Mouse (Mus musculus) hindbrain, embryonic 10.5 days (tissue): ENCODE data around the gene Hras. TPM values are rescaled to one million over a fixed set of nuclear protein-coding genes. Genes with fewer than 3 reads are reported as not detected.
A peak's percentile ranks its signal among the peaks of the same experiment; 100 is the strongest.

ENCODE experiments used
- DNase-seq: peaks from one replicate; pipeline ENCODE4 v3.0.0-alpha.2; 2017; ENCODE audit warnings: low spot score
- H3K27ac ChIP-seq: fragments of 300-500 bp; sonication (generic); 2 replicates; pipeline ENCODE4 v1.5.1; 2016; ENCODE audit warnings: mild to moderate bottlenecking, moderate library complexity
- H3K27me3 ChIP-seq: fragments of 300-500 bp; sonication (generic); 2 replicates; pipeline ENCODE4 v1.6.1; 2016; ENCODE audit warnings: mild to moderate bottlenecking; ENCODE audit not compliant: poor library complexity, insufficient read depth, severe bottlenecking
- H3K36me3 ChIP-seq: fragments of 300-500 bp; sonication (generic); 2 replicates; pipeline ENCODE4 v1.6.1; 2016; ENCODE audit warnings: mild to moderate bottlenecking, moderate library complexity
- H3K4me1 ChIP-seq: fragments of 300-500 bp; sonication (generic); replicated peaks from 2 replicates; pipeline ENCODE4 v1.6.1; 2016; ENCODE audit warnings: mild to moderate bottlenecking
- H3K4me3 ChIP-seq: fragments of 300-500 bp; sonication (generic); 2 replicates; pipeline ENCODE4 v1.5.1; 2016; ENCODE audit warnings: mild to moderate bottlenecking, moderate library complexity
- H3K9me3 ChIP-seq: fragments of 300-500 bp; sonication (generic); 2 replicates; pipeline ENCODE4 v1.6.1; 2016; ENCODE audit warnings: mild to moderate bottlenecking, moderate library complexity
- WGBS: fragments of 180-500 bp; shearing (Covaris S2); methylation state at CpG from one replicate; pipeline ENCODE4 v1.1.7; 2016; 5-methylcytosine and 5-hydroxymethylcytosine counted together
- polyA plus RNA-seq: library from polyadenylated mRNA; unstranded; fragments of >200 nt; fragmentation: Nextera tagmentation; extraction: Ambion mirVana; gene quantifications from 2 replicates; pipeline ENCODE4 v1.2.1, GENCODE M21; 2016

The Hras gene
- polyA plus RNA-seq, 1 experiment from 2014 or later = 115 TPM

DNA sequence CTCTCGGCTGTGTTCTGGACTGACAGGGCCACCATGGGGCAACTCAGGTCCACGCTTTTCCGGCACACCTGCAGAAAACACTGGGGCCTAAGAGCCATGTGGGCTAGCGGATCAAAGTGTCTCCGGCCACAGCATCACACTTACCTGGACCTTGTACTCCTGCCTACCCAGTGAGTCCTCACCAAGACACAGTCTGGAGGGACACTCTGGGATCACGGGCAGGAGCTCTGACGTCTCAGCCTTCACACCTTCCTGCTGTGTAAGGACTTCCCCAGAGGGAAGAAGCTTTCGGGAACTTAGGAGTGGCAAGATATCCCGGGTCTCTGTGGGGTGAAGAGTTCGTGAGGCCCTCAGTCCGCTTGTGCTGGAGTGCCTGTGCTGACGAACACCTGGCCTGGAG is 16.3 kb upstream of the Hras start:
- Histone ChIP-seq H3K4me1 (peaks cover 46% of the 10 kb centered on the region), H3K9me3 (no peaks in the 10 kb centered on the region), H3K36me3 (peaks cover 8% of the 10 kb centered on the region; the same call in 1 of the 2 replicates), H3K27me3 (no peaks in the 10 kb centered on the region), H3K4me3 (no peak overlapping the region), H3K27ac (no peak overlapping the region)
- no peak for DNase-seq
- 88% methylated on average over 12 of the region's 12 CpGs for WGBS

DNA sequence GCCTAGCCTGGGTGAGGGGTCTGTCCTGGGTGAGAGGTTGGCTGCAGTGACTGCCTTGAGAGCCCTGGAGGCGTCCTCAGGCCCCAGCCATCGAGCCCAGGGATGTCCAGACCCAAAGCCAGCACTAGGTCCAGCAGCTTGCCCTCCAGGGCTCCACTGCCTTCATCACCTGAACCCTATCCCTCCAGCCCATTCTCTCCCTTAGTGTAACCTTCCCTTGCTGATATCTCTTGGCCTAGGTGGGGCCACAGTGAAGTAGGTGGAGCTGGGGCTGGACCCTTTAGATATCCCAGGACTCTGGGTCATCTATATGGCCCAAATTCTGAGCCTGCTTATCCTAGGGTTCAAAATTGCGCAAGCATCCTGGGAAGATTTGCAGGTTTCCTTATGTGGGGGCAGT is 15.7 kb upstream of the Hras start:
- H3K4me3 ChIP-seq = no peak overlapping the region
- H3K27me3 ChIP-seq = no peaks in the 10 kb centered on the region
- H3K27ac ChIP-seq = no peak overlapping the region
- H3K9me3 ChIP-seq = no peaks in the 10 kb centered on the region
- peaks cover 40% of the 10 kb centered on the region for H3K4me1 ChIP-seq
- no peak for DNase-seq
- 82% methylated on average over 3 of the region's 3 CpGs for WGBS
- peaks cover 8% of the 10 kb centered on the region; the same call in 1 of the 2 replicates for H3K36me3 ChIP-seq

DNA sequence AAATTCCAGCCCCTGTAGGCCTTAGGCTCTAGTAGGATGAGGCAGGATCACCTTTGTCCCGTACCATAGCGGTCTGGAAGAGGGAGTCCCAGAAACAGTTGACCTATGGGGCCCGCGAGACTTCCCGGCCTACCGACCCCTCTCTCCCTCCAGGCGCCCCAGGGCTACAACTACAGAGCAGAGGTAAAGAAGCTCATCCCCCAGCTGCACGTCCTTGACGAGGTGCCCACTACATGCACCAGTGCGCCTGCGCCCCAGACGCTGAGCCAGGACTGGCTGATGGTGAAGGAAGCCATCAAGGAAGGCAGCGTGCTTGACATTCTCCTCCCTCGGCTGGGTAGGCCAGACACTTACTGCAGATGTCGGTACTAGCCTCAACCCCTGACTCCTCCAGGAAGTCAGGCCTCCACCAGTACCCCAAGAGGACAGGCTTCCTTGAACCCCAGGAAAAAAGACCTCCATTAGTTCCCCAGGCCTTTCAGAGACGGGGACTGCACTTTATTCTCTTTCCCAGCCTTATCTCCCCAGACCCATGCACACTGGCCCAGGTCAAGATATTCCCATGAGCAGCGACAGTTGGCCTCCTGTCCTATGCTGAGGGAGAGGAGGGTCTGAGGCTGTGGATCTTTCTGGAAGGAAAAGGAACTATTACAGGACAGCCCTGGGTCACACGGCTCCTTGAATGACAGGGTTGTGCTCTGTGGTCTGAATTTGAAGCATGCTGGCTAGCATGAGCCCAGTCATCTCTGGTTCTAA is 12.6 kb upstream of the Hras start:
- no peak overlapping the region for H3K4me3 ChIP-seq
- H3K36me3 ChIP-seq = peaks cover 8% of the 10 kb centered on the region; the same call in 1 of the 2 replicates
- H3K27ac ChIP-seq = 0 out of 2 replicates have a peak overlapping the region, but pooled peaks have one; percentile 8
- DNase-seq = no peak
- H3K4me1 ChIP-seq = peaks cover 13% of the 10 kb centered on the region
- 92% methylated on average over 18 of the region's 18 CpGs for WGBS
- no peaks in the 10 kb centered on the region for H3K27me3 ChIP-seq
- H3K9me3 ChIP-seq = no peaks in the 10 kb centered on the region

DNA sequence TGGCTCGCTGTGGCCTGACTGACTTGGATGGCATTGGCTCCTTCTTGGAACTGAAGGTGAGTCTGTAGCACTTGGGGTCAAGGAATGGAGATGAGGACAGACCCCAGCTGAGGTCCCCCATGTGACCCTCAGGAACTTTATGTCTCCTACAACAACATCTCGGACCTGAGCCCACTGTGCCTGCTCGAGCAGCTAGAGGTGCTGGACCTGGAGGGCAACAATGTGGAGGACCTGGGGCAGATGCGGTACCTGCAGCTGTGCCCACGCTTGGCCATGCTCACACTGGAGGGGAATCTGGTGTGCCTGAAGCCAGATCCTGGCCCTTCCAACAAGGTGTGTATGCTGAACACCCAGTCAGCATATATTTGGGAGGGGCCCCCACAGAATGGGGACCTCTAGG is 11.7 kb upstream of the Hras start:
- H3K27ac ChIP-seq = no peak overlapping the region
- peaks cover 8% of the 10 kb centered on the region; the same call in 1 of the 2 replicates for H3K36me3 ChIP-seq
- H3K27me3 ChIP-seq = no peaks in the 10 kb centered on the region
- no peak overlapping the region for H3K4me3 ChIP-seq
- no peaks in the 10 kb centered on the region for H3K9me3 ChIP-seq
- peaks cover 5% of the 10 kb centered on the region; the same call in 1 of the 2 replicates for H3K4me1 ChIP-seq
- 90% methylated on average over 5 of the region's 5 CpGs for WGBS
- DNase-seq = no peak

DNA sequence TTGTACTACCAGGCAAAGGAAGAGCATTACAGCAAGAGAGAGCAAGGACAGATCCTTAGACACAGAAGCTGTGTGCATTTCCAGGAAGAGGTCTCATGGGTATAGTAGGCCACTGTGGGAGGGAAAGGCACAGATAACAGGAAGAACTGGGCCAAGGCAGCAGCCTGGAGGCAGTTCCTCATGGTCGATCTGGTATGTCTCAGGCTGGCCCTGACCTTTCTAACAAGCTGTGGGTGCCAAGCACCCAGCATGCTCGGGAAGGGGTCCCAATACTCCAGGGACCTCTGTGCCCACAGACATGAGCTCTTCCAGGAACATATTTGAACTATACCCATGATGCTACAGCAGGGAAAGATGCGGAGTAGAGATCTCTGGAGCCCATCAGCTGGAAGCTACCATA is 10.7 kb upstream of the Hras start:
- H3K4me1 ChIP-seq = peaks cover 4% of the 10 kb centered on the region; the same call in 1 of the 2 replicates
- no peaks in the 10 kb centered on the region for H3K9me3 ChIP-seq
- no peak for DNase-seq
- H3K27ac ChIP-seq = no peak overlapping the region
- H3K27me3 ChIP-seq = no peaks in the 10 kb centered on the region
- 90% methylated on average over 3 of the region's 3 CpGs for WGBS
- no peak overlapping the region for H3K4me3 ChIP-seq
- 0 out of 2 replicates have a peak, but pooled peaks cover 4% of the 10 kb centered on the region for H3K36me3 ChIP-seq

DNA sequence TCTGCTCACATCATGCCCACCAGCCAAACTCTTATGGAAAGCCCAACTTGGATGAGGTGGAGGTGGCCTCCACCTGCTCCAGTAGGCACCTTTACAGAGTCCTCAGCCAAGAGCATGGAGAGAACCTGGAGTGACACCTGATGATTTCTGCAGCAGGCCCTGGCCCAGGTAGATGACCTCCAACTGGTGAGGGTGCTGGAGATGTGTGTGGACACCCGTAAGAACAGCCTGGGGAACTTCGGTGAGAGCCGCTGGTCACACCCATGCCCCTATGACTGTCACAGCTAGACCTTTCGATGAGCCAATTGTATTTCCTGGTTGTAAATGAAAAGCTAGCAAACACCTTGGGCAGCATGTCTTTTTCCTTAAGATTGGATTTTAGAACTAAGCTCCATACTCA is 4.3 kb upstream of the Hras start:
- Histone ChIP-seq H3K27me3 (no peaks in the 10 kb centered on the region), H3K36me3 (peaks cover 9% of the 10 kb centered on the region), H3K4me3 (no peak overlapping the region), H3K4me1 (peaks cover 20% of the 10 kb centered on the region), H3K9me3 (no peaks in the 10 kb centered on the region), H3K27ac (no peak overlapping the region)
- DNase-seq = no peak
- WGBS = 98% methylated on average over 4 of the region's 4 CpGs

DNA sequence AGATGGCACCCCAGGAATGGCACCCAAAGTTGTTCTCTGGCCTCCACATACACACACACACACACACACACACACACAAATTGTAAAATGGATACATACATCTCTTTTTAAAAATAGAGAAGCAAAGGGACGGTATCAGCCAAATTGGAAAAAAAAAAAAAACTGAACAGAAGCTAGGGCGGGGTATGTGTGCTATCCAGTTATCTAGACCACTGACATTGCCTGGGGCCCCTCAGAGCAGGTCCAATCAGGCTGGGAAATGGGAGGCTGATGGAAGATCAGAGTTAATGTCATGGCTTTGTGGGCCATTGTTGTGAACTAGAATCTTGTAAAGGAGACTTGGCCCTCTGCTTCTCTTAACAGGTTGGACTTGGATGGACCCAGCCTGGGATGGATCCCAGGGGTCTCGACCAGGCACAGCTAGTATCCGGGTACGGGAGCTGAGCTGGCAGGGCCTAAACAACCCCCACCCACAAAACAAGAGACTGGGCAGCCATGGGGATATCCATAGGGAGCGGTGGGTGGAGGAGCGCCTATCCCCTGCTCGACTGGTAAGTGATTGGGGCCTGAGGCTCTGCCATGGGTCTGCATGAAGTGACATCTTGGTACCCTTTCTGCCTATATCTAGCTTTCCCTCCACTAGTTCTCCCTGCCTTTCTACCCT is 2.9 kb upstream of the Hras start:
- DNase-seq = no peak

DNA sequence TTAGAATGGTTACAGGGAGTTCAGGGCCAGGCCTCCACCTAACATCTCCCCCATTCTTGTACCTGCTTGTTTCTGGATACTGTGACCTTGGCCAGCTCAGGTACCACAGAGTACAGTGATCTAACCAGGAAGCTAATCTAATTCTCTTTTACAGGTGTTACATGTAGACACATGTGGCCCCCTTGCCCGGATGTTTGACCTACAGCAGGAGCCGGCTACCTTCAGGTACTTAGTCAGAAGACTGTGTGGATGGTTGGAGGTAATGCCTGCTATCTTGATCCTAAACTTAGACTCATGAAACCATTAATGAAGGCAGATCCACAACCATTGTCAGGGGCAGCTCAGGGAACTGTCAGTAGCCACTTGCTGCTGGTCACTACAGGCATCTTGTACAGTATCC is 1.9 kb upstream of the Hras start:
- Histone ChIP-seq H3K27me3 (no peaks in the 10 kb centered on the region), H3K36me3 (peaks cover 27% of the 10 kb centered on the region), H3K27ac (0 out of 2 replicates have a peak overlapping the region, but pooled peaks have one; percentile 95), H3K9me3 (no peaks in the 10 kb centered on the region), H3K4me3 (peak overlapping the region; percentile 83; the same call in 1 of the 2 replicates), H3K4me1 (peaks cover 43% of the 10 kb centered on the region)
- no peak for DNase-seq
- WGBS = 94% methylated on average over 2 of the region's 2 CpGs

More for the DNA sequence above, 2.9 kb upstream of the Hras start:
- Histone ChIP-seq H3K27ac (no peak overlapping the region), H3K4me1 (peaks cover 34% of the 10 kb centered on the region), H3K27me3 (no peaks in the 10 kb centered on the region), H3K36me3 (peaks cover 18% of the 10 kb centered on the region), H3K4me3 (no peak overlapping the region), H3K9me3 (no peaks in the 10 kb centered on the region)
- 92% methylated on average over 8 of the region's 8 CpGs for WGBS

DNA sequence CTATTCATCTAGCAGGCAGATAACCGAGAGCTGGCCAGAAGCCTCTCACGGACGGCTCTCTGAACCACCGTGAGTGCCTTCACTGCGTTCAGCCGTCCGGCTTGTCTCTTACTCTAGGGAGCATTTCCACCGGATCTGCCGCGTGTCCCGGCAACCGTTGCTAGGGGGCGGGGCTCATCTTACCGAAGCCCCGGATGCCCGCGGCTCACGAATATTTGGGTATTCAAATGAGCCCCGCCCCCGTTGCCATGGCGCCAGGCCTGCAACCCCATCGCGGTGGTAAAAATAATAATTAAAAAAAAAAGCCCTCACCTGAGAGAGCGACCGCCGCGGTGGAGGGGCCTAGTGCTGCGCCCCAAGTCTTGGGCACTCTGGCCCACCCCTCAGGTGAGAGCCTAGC is 1.0 kb upstream of the Hras start:
- Histone ChIP-seq H3K36me3 (peaks cover 37% of the 10 kb centered on the region), H3K4me1 (peaks cover 44% of the 10 kb centered on the region), H3K9me3 (no peaks in the 10 kb centered on the region), H3K27me3 (no peaks in the 10 kb centered on the region), H3K27ac (peak overlapping the region; percentile 95), H3K4me3 (peak overlapping the region; percentile 83)
- WGBS = under 1% methylated on average over 28 of the region's 28 CpGs
- peak; percentile 96 for DNase-seq

DNA sequence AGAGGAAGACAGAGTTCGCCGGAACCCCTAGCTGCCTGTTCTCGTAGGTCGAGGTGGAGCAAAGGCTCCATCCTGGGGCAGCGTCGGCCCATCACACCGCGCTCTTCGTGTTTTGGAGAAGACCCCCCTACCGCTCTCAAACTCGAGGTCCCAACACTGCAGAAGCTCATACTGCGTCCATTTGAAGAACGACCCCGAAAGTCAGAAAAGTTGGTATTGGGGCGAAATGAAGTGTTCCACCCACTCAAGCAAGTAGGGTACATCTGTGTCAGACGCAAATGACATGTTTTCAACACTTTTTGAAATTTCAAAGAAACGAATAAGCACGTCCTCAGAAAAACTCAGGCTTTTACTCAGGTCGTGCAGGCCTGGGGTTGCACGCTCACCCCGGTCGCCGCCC is 604 bp upstream of the Hras start:
- H3K27ac ChIP-seq = peak overlapping the region; percentile 95
- H3K9me3 ChIP-seq = no peaks in the 10 kb centered on the region
- peaks cover 44% of the 10 kb centered on the region for H3K4me1 ChIP-seq
- peaks cover 41% of the 10 kb centered on the region for H3K36me3 ChIP-seq
- under 1% methylated on average over 23 of the region's 23 CpGs for WGBS
- H3K27me3 ChIP-seq = no peaks in the 10 kb centered on the region
- H3K4me3 ChIP-seq = peak overlapping the region; percentile 83
- DNase-seq = no peak

DNA sequence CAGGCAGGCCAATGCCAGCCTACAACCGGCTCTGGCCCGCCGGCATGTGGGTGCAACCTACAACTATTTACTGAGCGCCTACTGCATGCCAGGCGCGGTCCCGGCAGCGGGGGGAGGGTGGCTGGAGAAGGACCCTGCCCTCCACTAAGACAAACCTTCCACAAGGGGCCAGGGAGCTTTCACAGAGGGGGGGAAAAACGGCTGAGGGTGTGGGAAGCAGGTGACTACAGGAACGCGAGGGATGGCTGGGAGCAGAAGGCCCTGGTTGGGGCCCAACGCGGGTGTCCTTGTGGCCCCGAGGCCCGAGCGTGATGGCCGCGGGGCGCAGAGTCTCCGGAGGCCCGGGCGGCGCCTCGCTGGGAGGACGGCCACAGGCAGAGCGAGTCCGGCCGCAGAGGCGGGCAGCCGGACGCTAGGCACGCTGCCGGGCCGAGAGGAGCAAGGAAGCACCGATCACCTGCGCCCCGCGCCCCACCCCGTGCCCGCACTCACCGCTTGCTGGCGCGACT is 403 bp downstream of the Hras start:
- peaks cover 44% of the 10 kb centered on the region for H3K4me1 ChIP-seq
- DNase-seq = no peak
- peaks cover 48% of the 10 kb centered on the region for H3K36me3 ChIP-seq
- H3K27me3 ChIP-seq = no peaks in the 10 kb centered on the region
- H3K27ac ChIP-seq = peak overlapping the region; percentile 95
- peak overlapping the region; percentile 83 for H3K4me3 ChIP-seq
- H3K9me3 ChIP-seq = no peaks in the 10 kb centered on the region
- WGBS = under 1% methylated on average over 35 of the region's 43 CpGs

DNA sequence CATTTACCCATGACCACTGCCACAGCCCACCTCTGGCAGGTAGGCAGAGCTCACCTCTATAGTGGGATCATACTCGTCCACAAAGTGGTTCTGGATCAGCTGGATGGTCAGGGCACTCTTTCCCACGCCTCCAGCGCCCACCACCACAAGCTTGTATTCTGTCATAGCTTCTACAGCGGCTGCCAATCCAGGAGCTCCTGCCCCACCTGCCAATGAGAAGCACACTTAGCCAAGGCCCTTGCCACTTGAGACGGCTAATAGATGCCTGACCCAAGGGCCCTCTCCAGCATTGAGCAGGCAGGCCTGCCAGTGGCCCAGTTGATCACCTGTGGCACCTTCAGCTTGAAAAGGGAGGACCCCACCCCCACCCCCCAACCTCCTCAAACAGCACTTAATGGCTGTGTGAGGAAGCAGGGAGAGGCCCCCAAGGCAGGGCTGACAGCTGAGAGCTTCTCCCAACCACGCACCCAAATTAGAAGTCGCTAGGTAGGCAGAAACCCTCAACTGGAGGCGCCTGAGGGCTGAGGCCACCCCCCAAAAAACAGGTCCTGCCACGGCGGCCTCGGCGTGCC is 943 bp downstream of the Hras start:
- Histone ChIP-seq H3K36me3 (peaks cover 45% of the 10 kb centered on the region), H3K9me3 (no peaks in the 10 kb centered on the region), H3K4me1 (peaks cover 44% of the 10 kb centered on the region), H3K27me3 (no peaks in the 10 kb centered on the region), H3K27ac (peak overlapping the region; percentile 95), H3K4me3 (peak overlapping the region; percentile 83)
- WGBS = 34% methylated on average over 12 of the region's 12 CpGs
- DNase-seq = no peak
